Mouse (Mus musculus) layer of hippocampus, postnatal 36 days (tissue): Measurements from ENCODE around the gene Mecom. TPM values are rescaled to one million over a fixed set of nuclear protein-coding genes. Genes with fewer than 3 reads are reported as not detected.
"Not testable (repeated sequence)": the region's sequence is repeated elsewhere in the genome, so short reads cannot be mapped to it uniquely, and the experiment has no call there.

ENCODE experiments used
- DNase-seq, 2 experiments: peaks; one replicate each; pipeline ENCODE4 v3.0.0; 2022
- total RNA-seq, 2 experiments: library from RNA; stranded (reverse); gene quantifications; 2 replicates each; pipeline ENCODE4 v1.2.3; 2021

Mecom gene
- 1 to 10 TPM; 3.2 to 4.3 TPM for total RNA-seq

GRCm38 (mm10) chr3:30547908-30548307 lies at the start of gene Mecom:
Mecom (minus strand) TSS chr3:30548008.
- DNase-seq, result no peak

GRCm38 (mm10) chr3:30597271-30597670 lies 49.5 kb upstream of the Mecom start:
- DNase-seq, result no peak

DNA sequence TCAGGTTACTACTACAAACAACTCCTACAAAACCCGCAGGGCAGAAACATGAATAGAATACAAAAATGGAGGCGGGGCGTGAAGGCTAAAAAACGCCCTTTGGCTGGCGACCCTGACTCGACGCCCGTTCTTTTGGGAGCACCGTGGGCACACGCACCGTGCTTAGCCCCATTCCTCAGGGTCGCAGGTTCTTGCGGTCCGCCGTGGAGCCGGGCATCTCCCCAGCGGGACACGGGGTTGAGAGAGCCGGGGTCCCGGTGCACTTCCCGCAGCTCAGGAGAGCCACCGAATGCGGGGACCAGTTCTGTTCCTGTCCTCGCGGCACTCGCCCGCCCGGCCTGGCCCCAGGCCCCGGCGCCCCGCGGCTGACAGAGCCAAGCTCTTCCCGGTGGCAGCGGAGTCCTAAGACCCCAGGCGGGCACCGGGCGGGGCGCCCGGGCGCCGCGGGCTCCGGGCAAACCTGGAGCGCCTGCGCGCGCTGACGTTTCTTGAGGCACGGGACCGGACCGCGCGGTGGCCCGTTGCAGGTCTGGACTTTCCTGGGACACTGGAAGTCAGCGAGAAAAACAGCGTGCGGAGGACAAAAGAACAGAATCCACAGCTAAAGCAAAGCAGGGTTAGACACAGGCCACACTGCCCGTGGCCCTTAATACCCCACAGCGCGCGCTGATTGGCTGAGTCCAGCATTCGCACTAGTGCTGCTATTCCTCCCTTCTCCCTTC lies 47.5 kb upstream of the Mecom start:
- peak; percentile 27 to 33 for DNase-seq

DNA sequence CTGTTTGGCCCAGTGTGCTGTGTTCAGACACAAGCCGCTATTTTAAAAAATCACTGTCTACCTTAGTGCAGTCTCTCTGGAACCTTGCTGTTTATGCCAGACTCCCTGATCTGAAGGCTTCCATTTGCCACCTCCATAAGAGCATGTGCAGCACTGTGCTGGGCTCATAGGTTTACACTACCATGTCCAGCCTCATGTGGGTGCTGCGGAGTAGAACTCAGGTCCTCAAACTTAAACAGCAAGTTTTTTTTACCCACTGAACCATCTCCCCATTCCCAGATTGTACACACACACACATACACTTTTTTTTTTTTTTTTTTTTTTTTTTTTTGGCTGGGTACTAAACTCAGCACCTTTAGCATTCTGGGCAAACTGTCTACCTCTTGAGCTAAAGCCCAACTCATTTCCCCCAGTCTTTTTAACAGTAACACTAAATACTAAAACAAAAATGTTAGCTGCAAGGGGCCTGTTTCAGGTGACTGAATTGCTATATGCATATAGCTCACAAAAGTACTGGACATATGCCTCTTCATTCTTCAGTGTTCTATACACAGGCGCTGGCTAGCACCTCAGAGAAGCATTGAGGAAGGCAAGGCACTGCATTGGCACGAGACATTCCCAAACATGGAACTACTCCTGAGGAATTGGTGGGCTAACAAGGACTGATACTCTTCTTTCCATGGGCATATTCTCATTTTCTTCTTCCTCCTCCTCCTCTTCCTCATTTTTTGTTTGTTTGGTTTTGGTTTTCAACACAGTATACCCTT lies 46.1 kb upstream of the Mecom start:
- no peak for DNase-seq

GRCm38 (mm10) chr3:30592418-30592853 lies 44.6 kb upstream of the Mecom start:
- no peak for DNase-seq

DNA sequence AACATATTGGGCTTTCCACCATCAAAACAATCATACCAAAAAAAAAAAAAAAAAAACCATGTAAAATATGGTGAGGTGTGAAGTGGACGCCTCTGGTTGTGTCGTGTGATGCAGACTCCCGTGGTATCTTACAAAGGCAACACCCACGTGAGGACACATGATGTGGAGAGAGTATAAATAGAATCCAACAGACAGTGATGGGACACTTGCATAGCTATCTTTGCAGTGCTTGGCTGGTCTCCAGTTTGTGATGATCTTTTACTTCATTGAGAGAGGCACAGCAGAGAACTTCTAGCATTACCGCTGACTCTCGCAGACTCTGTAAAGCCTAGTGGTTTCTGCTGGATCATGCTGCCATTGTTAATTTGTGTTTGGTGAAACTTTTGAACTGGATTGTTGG lies 41.1 kb upstream of the Mecom start:
- no peak for DNase-seq

- DNase-seq, result no peak
Observed at GRCm38 (mm10) chr3:30573549-30573948, 25.7 kb upstream of the Mecom start.

- not testable (repeated sequence) for DNase-seq
Observed at GRCm38 (mm10) chr3:30566333-30566732, 18.5 kb upstream of the Mecom start.

GRCm38 (mm10) chr3:30560677-30561314 lies 13.0 kb upstream of the Mecom start:
- DNase-seq, result no peak

DNA sequence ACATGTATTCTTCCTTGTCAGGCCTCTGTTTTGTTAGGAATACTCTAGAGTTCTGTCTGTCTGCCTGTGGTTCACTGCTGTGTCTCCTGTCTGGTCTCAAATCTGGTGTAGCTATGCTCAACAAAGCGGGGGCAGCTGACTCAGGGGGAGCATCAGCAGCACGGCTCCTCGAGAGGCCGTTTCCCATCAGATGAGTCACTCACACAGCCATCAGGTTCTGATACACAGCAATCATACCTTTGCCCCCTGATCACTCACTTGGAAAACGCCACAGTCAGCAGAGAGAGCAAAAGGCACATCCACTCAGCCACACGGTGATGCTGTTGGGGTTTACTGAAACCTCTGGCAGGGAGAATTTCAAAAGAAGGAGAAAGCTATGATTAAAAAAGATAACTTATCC lies 5.9 kb upstream of the Mecom start:
- DNase-seq, result no peak

DNA sequence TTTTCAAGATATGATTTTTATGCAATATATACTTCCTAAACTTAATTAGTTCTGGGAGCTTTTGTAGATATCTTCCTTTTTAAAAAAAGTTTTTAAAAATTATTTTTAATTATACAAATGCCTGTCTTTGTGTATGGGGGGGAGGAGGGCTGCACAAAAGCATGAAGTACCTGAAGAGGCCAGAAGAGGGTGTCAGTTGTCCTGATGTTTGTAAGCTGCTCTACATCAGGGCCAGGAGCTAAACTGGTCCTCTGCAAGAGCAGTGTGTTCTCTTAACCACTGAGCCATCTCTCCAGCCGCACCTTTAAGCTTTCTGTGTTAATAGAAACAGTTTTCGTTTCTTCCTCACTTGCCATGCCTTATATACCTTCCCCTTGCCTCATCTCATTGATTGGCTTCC lies 2.4 kb upstream of the Mecom start:
- no peak for DNase-seq

- DNase-seq, result no peak
Observed at GRCm38 (mm10) chr3:30548928-30549327, 1.1 kb upstream of the Mecom start.

DNA sequence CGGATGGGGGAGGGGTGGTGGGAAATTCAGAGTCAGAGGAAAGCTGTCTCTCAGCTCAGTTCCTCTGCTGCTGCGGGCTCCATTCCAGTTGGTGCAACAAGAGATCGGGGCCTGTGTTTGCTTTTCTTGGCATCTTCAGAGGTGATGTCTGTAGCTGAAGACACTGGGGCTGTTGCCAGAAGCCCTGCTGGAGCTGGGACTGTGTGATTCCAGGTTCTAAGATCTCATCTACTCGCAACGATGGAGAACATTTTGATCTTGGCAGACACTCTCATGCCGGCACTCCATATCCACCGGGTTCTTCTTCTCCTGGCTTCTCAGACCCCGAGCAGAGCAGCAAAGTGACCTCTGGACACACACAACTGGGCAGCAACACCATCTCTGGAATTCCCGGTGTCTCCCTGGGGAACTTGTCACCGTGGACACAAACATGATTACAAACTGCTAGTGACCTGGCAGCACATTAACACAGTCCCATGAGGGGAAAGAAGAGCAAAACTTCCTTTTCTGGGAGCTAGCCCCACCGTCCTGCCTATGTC lies 908 bp downstream of the Mecom start:
- DNase-seq, result peak in 1 of 2 experiments; percentile 11

DNA sequence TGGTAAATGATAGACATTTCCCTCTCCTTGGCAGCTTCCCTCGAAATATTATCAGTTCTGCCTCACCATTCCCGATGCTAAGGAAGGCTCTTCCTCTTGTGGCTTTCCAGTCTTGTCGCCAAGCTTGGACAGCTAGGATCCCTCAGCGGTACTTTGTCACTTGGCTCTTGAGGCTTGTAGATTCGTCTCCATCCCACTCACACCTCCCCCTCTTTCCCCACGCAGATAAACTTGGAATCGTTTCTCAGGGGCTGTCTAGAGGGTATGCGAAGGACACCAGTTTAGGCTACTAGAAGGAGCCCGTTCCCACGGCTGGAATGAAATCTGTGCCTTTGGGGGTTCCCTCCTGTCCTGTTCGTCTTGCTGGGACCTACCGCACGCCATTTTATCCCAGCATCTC lies 1.4 kb downstream of the Mecom start:
- DNase-seq, result no peak

DNA sequence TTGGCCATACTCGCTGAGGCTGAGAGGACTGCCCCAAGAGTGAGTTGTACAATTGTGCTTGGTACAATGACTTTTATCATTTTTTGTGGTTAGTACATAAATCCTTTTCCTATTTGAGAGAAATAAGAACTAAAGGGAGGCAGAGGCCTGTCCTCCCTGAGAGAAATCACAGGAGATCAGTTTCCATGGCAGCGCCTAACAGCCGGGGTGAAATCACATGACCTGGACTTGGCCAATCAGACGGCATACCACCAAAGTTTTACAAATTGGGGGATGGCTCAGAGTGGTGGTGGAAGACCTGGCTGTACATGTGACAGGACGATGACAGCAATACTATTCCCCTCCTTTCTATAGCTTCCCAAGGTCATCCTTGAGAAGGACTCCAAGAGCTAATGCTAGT lies 2.6 kb downstream of the Mecom start:
- no peak for DNase-seq

- no peak for DNase-seq
Observed at GRCm38 (mm10) chr3:30544305-30544704, 3.5 kb downstream of the Mecom start.

- DNase-seq, result no peak
Observed at GRCm38 (mm10) chr3:30535821-30536220, 12.0 kb downstream of the Mecom start.

DNA sequence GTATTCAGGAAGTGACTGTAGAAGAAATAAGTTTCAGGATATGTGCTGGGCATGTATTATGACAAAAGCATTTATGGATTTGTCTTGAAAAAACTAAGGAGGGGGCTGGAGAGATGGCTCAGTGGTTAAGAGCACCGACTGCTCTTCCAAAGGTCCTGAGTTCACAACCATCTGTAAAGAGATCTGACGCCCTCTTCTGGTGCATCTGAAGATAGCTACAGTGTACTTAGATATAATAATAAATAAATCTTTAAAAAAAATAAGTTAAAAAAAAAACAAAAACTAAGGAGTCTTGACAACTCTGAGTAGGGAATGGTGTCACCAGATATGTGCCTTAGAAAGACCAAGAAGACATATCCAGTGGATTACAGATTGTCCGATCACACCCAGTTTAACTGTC lies 27.1 kb downstream of the Mecom start:
- not testable (repeated sequence) for DNase-seq

DNA sequence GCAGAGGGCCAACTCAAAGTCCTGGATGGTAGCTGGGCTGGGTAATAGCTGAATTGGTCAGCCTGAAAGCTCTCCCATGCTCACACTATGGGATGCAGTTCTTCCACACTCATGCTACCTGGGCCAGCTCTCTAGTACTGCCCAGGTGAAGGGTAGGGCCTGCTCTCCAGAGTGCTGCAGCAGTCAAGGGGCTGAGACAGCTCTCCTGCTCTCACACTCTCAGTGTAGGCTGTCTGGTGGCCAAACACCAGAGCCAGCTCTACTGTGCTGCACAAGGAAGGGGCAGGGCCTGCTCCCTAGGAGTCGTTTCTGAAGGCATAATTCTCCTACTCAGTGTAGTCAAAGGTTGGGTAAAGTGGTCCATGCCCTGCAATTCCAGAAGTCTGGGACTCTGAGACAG lies 28.4 kb downstream of the Mecom start:
- no peak for DNase-seq

GRCm38 (mm10) chr3:30515795-30516170 lies 32.0 kb downstream of the Mecom start:
- DNase-seq, result no peak

GRCm38 (mm10) chr3:30514901-30515794 lies 32.7 kb downstream of the Mecom start:
- DNase-seq, result no peak
